In genomic region chr12:111386642-111387120, GRCm38 (mm10) we compare ENCODE assay signal across 9 mouse cellular contexts. TPM values are rescaled to one million over a fixed set of nuclear protein-coding genes. Genes with fewer than 3 reads are reported as not detected.
DNase-seq lines count a peak whose midpoint lies in the region; ATAC-seq and TF ChIP-seq lines count a peak whose summit lies in the region.
"Had no signal": no experiment of that assay in that cellular context is flagged by ENCODE, and none has a peak within 500 bp of the region (broad histone marks: within the 10 kb centered on the region; RNA-seq: fewer than 3 reads in every experiment).

No protein-coding gene starts in this region.

- no peak overlapping the region for H3K4me3 ChIP-seq in lung, embryonic 14.5 days (ENCODE audit: low read depth, low read length)

- H3K27ac ChIP-seq in lung, embryonic 14.5 days (ENCODE audit: low read depth): peak overlapping the region; percentile 52; the same call in 1 of the 2 replicates

- peaks cover 10% of the 10 kb centered on the region for H3K4me1 ChIP-seq in lung, embryonic 14.5 days (ENCODE audit: insufficient read depth)

- no peak overlapping the region for H3K4me2 ChIP-seq in lung, embryonic 14.5 days

- TF ChIP-seq CTCF in lung, embryonic 14.5 days (IDR thresholded peaks at IDR 0.05; ENCODE audit: low read depth): no peak

- H3K9ac ChIP-seq in lung, embryonic 14.5 days: no peak overlapping the region

- WGBS in lung, embryonic 14.5 days: 29% methylated on average over 8 of the region's 8 CpGs

- no peaks in the 10 kb centered on the region for H3K36me3 ChIP-seq in lung, embryonic 14.5 days (ENCODE audit: insufficient read depth)

- H3K27me3 ChIP-seq in lung, embryonic 14.5 days (ENCODE audit: insufficient read depth, low read length): no peaks in the 10 kb centered on the region

- no peaks in the 10 kb centered on the region for H3K9me3 ChIP-seq in lung, embryonic 14.5 days (ENCODE audit: low read depth, low read length)

- peak; percentile 46; the same call in 1 of the 2 replicates for ATAC-seq in granulocyte monocyte progenitor cell, adult 5-6 weeks (replicated peaks; ENCODE audit: poor library complexity, severe bottlenecking)
- ATAC-seq in lung, embryonic 14.5 days (ENCODE audit: insufficient read depth): peak; percentile 94

- peak; percentile 64 for DNase-seq in adrenal gland, adult 8-10 months
- DNase-seq in kidney, adult 8-10 months: peak; percentile 54 to 77
- DNase-seq in lung, embryonic 14.5 days: peak; percentile 79
- no peak for DNase-seq in layer of hippocampus, postnatal 14 days (ENCODE audit: low spot score in 2 of 2)
- DNase-seq in right cerebral cortex, postnatal 14 days: no peak
- no peak for DNase-seq in right cerebral cortex, postnatal 36 days (ENCODE audit: low spot score in 2 of 2)
- no peak for DNase-seq in spleen, postnatal 14 days (ENCODE audit: low spot score in 2 of 2)

RNA-seq across cellular contexts. Expression of gene Cdc42bpb, which starts 9.2 kb away (rescaled TPM):
- 100 to 1,000 TPM; 112 to 162 (median 141) TPM for total RNA-seq in adrenal gland, adult 8-10 months (2022)
- total RNA-seq in granulocyte monocyte progenitor cell, adult 5-6 weeks (2014; fragmentation: Nextera tagmentation): 5.6 and 8.1 TPM in 2 replicates
- total RNA-seq in granulocyte monocyte progenitor cell, adult 5-6 weeks (2017): 4.8 and 8.6 TPM in 2 replicates
- polyA plus RNA-seq in lung, embryonic 14.5 days (2014; fragmentation: Nextera tagmentation; extraction: Ambion mirVana): 45.1 and 47.5 TPM in 2 replicates
- 100 to 1,000 TPM; 117 to 125 TPM for total RNA-seq in layer of hippocampus, postnatal 14 days (2021)

RNA-seq across cellular contexts. Expression of gene Lbhd2, which starts 19.9 kb away (rescaled TPM):
- 1 to 10 TPM in 1 of 4 experiments, under 1 TPM in 3; 0.67 to 1.0 (median 0.78) TPM for total RNA-seq in adrenal gland, adult 8-10 months (2022)
- not detected in 2 replicates for total RNA-seq in granulocyte monocyte progenitor cell, adult 5-6 weeks (2014; fragmentation: Nextera tagmentation)
- not detected in 2 replicates for total RNA-seq in granulocyte monocyte progenitor cell, adult 5-6 weeks (2017)
- polyA plus RNA-seq in lung, embryonic 14.5 days (2014; fragmentation: Nextera tagmentation; extraction: Ambion mirVana): 0.50 and 0.68 TPM in 2 replicates
- total RNA-seq in layer of hippocampus, postnatal 14 days (2021): 1 to 10 TPM in 1 of 2 experiments, under 1 TPM in 1; 0.62 to 1.8 TPM
- total RNA-seq: adrenal gland, adult 18-20 months had no signal

RNA-seq across cellular contexts. Expression of gene Exoc3l4, which starts 30.1 kb away (rescaled TPM):
- total RNA-seq in adrenal gland, adult 8-10 months (2022): 10 to 100 TPM in 1 of 4 experiments, 1 to 10 TPM in 3; 3.2 to 10.0 (median 7.8) TPM
- not detected in 2 replicates for total RNA-seq in granulocyte monocyte progenitor cell, adult 5-6 weeks (2014; fragmentation: Nextera tagmentation)
- 0.26 TPM in 1 of 2 replicates, not detected in the other for total RNA-seq in granulocyte monocyte progenitor cell, adult 5-6 weeks (2017)
- 10.3 and 10.7 TPM in 2 replicates for polyA plus RNA-seq in lung, embryonic 14.5 days (2014; fragmentation: Nextera tagmentation; extraction: Ambion mirVana)
- total RNA-seq in layer of hippocampus, postnatal 14 days (2021): 1 to 10 TPM; 1.2 to 2.3 TPM

RNA-seq across cellular contexts. Expression of gene Tnfaip2, which starts 55.6 kb away (rescaled TPM):
- total RNA-seq in adrenal gland, adult 8-10 months (2022): 10 to 100 TPM; 14.3 to 28.0 (median 17.7) TPM
- total RNA-seq in granulocyte monocyte progenitor cell, adult 5-6 weeks (2014; fragmentation: Nextera tagmentation): 28.6 and 30.4 TPM in 2 replicates
- 27.4 and 56.1 TPM in 2 replicates for total RNA-seq in granulocyte monocyte progenitor cell, adult 5-6 weeks (2017)
- polyA plus RNA-seq in lung, embryonic 14.5 days (2014; fragmentation: Nextera tagmentation; extraction: Ambion mirVana): 2.0 and 3.4 TPM in 2 replicates
- 1 to 10 TPM in 1 of 2 experiments, under 1 TPM in 1; 0.55 to 1.2 TPM for total RNA-seq in layer of hippocampus, postnatal 14 days (2021)

Comparison
In these comparisons a context has a peak if more than half of its experiments do, and no peak if none do; other contexts are left out.
1. DNase-seq: peak in adrenal gland, adult 8-10 months (single experiment), kidney, adult 8-10 months (2 of 2) and lung, embryonic 14.5 days (single experiment); none in layer of hippocampus, postnatal 14 days (0 of 2), right cerebral cortex, postnatal 14 days (single experiment), right cerebral cortex, postnatal 36 days (0 of 2) and spleen, postnatal 14 days (0 of 2).
2. RNA of gene Cdc42bpb, which starts 9.2 kb away (total RNA-seq): 112 to 162 TPM in adrenal gland, adult 8-10 months and 117 to 125 TPM in layer of hippocampus, postnatal 14 days; 4.8 to 8.6 TPM in granulocyte monocyte progenitor cell, adult 5-6 weeks; every median in the first group is over 10 times any median in the second.